Mouse (Mus musculus): ENCODE measurements at regions not wholly inside any gene's neighbourhood (a gene's known extent, or its start where the extent isn't known, plus 50 kb on each side); places are given as distances from the start of the nearest gene placed in this dataset.

DNA sequence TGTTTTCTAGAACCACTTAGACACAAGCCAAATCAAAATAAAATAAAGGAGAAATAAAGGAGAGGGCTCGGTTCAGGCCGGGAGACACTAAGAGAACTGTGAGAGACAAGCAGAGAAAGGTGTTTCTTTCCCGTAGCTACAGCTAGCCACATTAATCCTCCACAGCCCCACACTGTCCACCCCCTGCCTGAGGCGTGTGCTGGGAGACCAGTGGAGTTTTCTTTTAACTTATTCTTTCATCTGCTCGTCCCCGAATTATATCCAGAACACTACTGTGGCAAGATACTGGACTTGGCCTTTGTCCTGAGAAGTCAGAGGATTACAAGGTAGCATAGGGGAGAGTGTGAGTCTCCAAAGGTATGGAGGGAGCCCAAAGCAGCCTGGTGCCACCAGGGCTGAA, 114.4 kb downstream of the Barhl2 start:
- no peak overlapping the region for H3K4me3 ChIP-seq
- TF ChIP-seq MYOG (IDR thresholded peaks at IDR 0.05; ENCODE audit: control insufficient read depth in 1 of 3, insufficient read depth in 1 of 3, insufficient read length in 2 of 3, low read depth in 2 of 3) (no peak), REST (IDR thresholded peaks at IDR 0.05; ENCODE audit: insufficient read depth, insufficient read length) (no peak), POLR2A (IDR thresholded peaks at IDR 0.05; ENCODE audit: insufficient read length, low read depth) (no peak), POLR2AphosphoS2 (IDR thresholded peaks at IDR 0.05; ENCODE audit: insufficient read length, low read depth) (no peak), E2F4 (IDR thresholded peaks at IDR 0.05; ENCODE audit: insufficient read depth) (no peak)
- no peak overlapping the region for H3ac ChIP-seq (ENCODE audit: control insufficient read depth, insufficient read length)
- no peaks in the 10 kb centered on the region for H3K36me3 ChIP-seq (ENCODE audit: control insufficient read depth, insufficient read depth)
- H3K27me3 ChIP-seq (ENCODE audit: control insufficient read depth, insufficient read depth, insufficient read length), result no peaks in the 10 kb centered on the region
- no peaks in the 10 kb centered on the region for H3K79me2 ChIP-seq (ENCODE audit: control insufficient read depth, insufficient read depth)
- no peak overlapping the region for H3K4me2 ChIP-seq (ENCODE audit: low read depth)

GRCm38 (mm10) chr5:106341361-106341760, 116.6 kb downstream of the Barhl2 start:
- H3K4me3 ChIP-seq, result no peak overlapping the region
- no peak overlapping the region for H3K4me2 ChIP-seq (ENCODE audit: low read depth)
- H3K36me3 ChIP-seq (ENCODE audit: control insufficient read depth, insufficient read depth), result no peaks in the 10 kb centered on the region
- H3K79me2 ChIP-seq (ENCODE audit: control insufficient read depth, insufficient read depth), result no peaks in the 10 kb centered on the region
- H3ac ChIP-seq (ENCODE audit: control insufficient read depth, insufficient read length), result no peak overlapping the region
- no peak for TF ChIP-seq MYOD1 (IDR thresholded peaks at IDR 0.05; ENCODE audit: control insufficient read depth in 1 of 3, insufficient read length in 2 of 3, low read depth in 2 of 3)
- TF ChIP-seq REST (IDR thresholded peaks at IDR 0.05; ENCODE audit: insufficient read depth, insufficient read length), result no peak
- no peak for TF ChIP-seq POLR2A (IDR thresholded peaks at IDR 0.05; ENCODE audit: insufficient read length, low read depth)
- TF ChIP-seq E2F4 (IDR thresholded peaks at IDR 0.05; ENCODE audit: insufficient read depth), result no peak
- TF ChIP-seq SRF (IDR thresholded peaks at IDR 0.05; ENCODE audit: control insufficient read depth, insufficient read length, low read depth), result no peak
- no peak for TF ChIP-seq USF1 (IDR thresholded peaks at IDR 0.05; ENCODE audit: low read depth)
- TF ChIP-seq TCF3 (IDR thresholded peaks at IDR 0.05; ENCODE audit: insufficient read length, low read depth), result no peak
- TF ChIP-seq MAX (IDR thresholded peaks at IDR 0.05; ENCODE audit: low read depth), result no peak
- no peak for TF ChIP-seq TCF12 (IDR thresholded peaks at IDR 0.05; ENCODE audit: insufficient read depth, poor library complexity, severe bottlenecking)
- no peak for TF ChIP-seq MYOG (IDR thresholded peaks at IDR 0.05; ENCODE audit: control insufficient read depth in 1 of 3, insufficient read depth in 1 of 3, insufficient read length in 2 of 3, low read depth in 2 of 3)
- no peak for TF ChIP-seq CEBPB (IDR thresholded peaks at IDR 0.05; ENCODE audit: insufficient read depth, poor library complexity, severe bottlenecking)
- TF ChIP-seq POLR2AphosphoS2 (IDR thresholded peaks at IDR 0.05; ENCODE audit: insufficient read length, low read depth), result no peak
- no peaks in the 10 kb centered on the region for H3K27me3 ChIP-seq (ENCODE audit: control insufficient read depth, insufficient read depth, insufficient read length)

GRCm38 (mm10) chr5:106335639-106336038, 122.3 kb downstream of the Barhl2 start:
- Histone ChIP-seq H3K4me2 (ENCODE audit: low read depth) (no peak overlapping the region), H3ac (ENCODE audit: control insufficient read depth, insufficient read length) (no peak overlapping the region)
- TF ChIP-seq MYOD1 (IDR thresholded peaks at IDR 0.05; ENCODE audit: control insufficient read depth in 1 of 3, insufficient read length in 2 of 3, low read depth in 2 of 3), result no peak
- no peak for TF ChIP-seq REST (IDR thresholded peaks at IDR 0.05; ENCODE audit: insufficient read depth, insufficient read length)
- no peak for TF ChIP-seq POLR2A (IDR thresholded peaks at IDR 0.05; ENCODE audit: insufficient read length, low read depth)
- no peak for TF ChIP-seq SRF (IDR thresholded peaks at IDR 0.05; ENCODE audit: control insufficient read depth, insufficient read length, low read depth)
- TF ChIP-seq TCF12 (IDR thresholded peaks at IDR 0.05; ENCODE audit: insufficient read depth, poor library complexity, severe bottlenecking), result no peak
- TF ChIP-seq TCF3 (IDR thresholded peaks at IDR 0.05; ENCODE audit: insufficient read length, low read depth), result no peak
- TF ChIP-seq MYOG (IDR thresholded peaks at IDR 0.05; ENCODE audit: control insufficient read depth in 1 of 3, insufficient read depth in 1 of 3, insufficient read length in 2 of 3, low read depth in 2 of 3), result no peak
- TF ChIP-seq CEBPB (IDR thresholded peaks at IDR 0.05; ENCODE audit: insufficient read depth, poor library complexity, severe bottlenecking), result no peak
- no peak for TF ChIP-seq USF1 (IDR thresholded peaks at IDR 0.05; ENCODE audit: low read depth)
- TF ChIP-seq MAX (IDR thresholded peaks at IDR 0.05; ENCODE audit: low read depth), result no peak
- no peak for TF ChIP-seq E2F4 (IDR thresholded peaks at IDR 0.05; ENCODE audit: insufficient read depth)
- no peak for TF ChIP-seq POLR2AphosphoS2 (IDR thresholded peaks at IDR 0.05; ENCODE audit: insufficient read length, low read depth)

GRCm38 (mm10) chr5:106327592-106328150, 130.3 kb downstream of the Barhl2 start:
- TF ChIP-seq E2F4 (IDR thresholded peaks at IDR 0.05; ENCODE audit: insufficient read depth) (no peak), CEBPB (IDR thresholded peaks at IDR 0.05; ENCODE audit: insufficient read depth, poor library complexity, severe bottlenecking) (no peak), POLR2AphosphoS2 (IDR thresholded peaks at IDR 0.05; ENCODE audit: insufficient read length, low read depth) (no peak), TCF3 (IDR thresholded peaks at IDR 0.05; ENCODE audit: insufficient read length, low read depth) (no peak), POLR2A (IDR thresholded peaks at IDR 0.05; ENCODE audit: insufficient read length, low read depth) (no peak), SRF (IDR thresholded peaks at IDR 0.05; ENCODE audit: control insufficient read depth, insufficient read length, low read depth) (no peak), REST (IDR thresholded peaks at IDR 0.05; ENCODE audit: insufficient read depth, insufficient read length) (no peak), USF1 (IDR thresholded peaks at IDR 0.05; ENCODE audit: low read depth) (no peak)
- Histone ChIP-seq H3K79me2 (ENCODE audit: control insufficient read depth, insufficient read depth) (no peaks in the 10 kb centered on the region), H3ac (ENCODE audit: control insufficient read depth, insufficient read length) (no peak overlapping the region), H3K27me3 (ENCODE audit: control insufficient read depth, insufficient read depth, insufficient read length) (no peaks in the 10 kb centered on the region), H3K4me2 (ENCODE audit: low read depth) (no peak overlapping the region), H3K36me3 (ENCODE audit: control insufficient read depth, insufficient read depth) (no peaks in the 10 kb centered on the region), H3K4me3 (no peak overlapping the region)

More at GRCm38 (mm10) chr5:106335639-106336038, 122.3 kb downstream of the Barhl2 start:
- Histone ChIP-seq H3K79me2 (ENCODE audit: control insufficient read depth, insufficient read depth) (no peaks in the 10 kb centered on the region), H3K27me3 (ENCODE audit: control insufficient read depth, insufficient read depth, insufficient read length) (no peaks in the 10 kb centered on the region), H3K36me3 (ENCODE audit: control insufficient read depth, insufficient read depth) (no peaks in the 10 kb centered on the region), H3K4me3 (no peak overlapping the region)
